Mouse (Mus musculus) adrenal gland, adult 18-20 months (tissue): ENCODE measurements around the gene Gm13420. TPM values are rescaled to one million over a fixed set of nuclear protein-coding genes. Genes with fewer than 3 reads are reported as not detected.
"Not testable (repeated sequence)": the region's sequence is repeated elsewhere in the genome, so short reads cannot be mapped to it uniquely, and the experiment has no call there.

Source experiments
- DNase-seq, 2 experiments: peaks; one replicate each; pipeline ENCODE4 v3.0.0; 2021 to 2022; ENCODE audit warnings: low spot score in 2 of 2
- long read RNA-seq, 2 experiments: library from polyadenylated mRNA; stranded (forward); transcript quantifications; one replicate each; pipeline ENCODE4 v2.0.0; 2021
- total RNA-seq, 2 experiments: library from RNA; stranded (reverse); gene quantifications; 1 replicate in 1 of 2; 2 replicates in 1 of 2; pipeline ENCODE4 v1.2.3; 2021

Gm13420 gene
- total RNA-seq, result not detected
- long read RNA-seq, experiment 1, result 0 reads
- long read RNA-seq, experiment 2, result 0 reads

- no peak for DNase-seq
These were observed at the start of gene Gm13420 for GRCm38 (mm10) chr2:29751497-29751896. Gene Gm13420 (minus strand): TSS chr2:29751685.

- no peak for DNase-seq
These were observed 41.4 kb upstream of the Gm13420 start for GRCm38 (mm10) chr2:29792772-29793487.

- DNase-seq, result peak; percentile 78 to 82
These were observed 36.6 kb upstream of the Gm13420 start, which contains the start of gene Trub2 for GRCm38 (mm10) chr2:29787937-29788681. Gene Trub2 (minus strand): TSS chr2:29788502.

- DNase-seq, result peak; percentile 75 to 79
These were observed 35.8 kb upstream of the Gm13420 start, which contains the start of gene Coq4 for GRCm38 (mm10) chr2:29787104-29787917. Gene Coq4 (plus strand): TSS chr2:29787493.

GRCm38 (mm10) chr2:29784290-29784689 is 32.8 kb upstream of the Gm13420 start:
- no peak for DNase-seq

GRCm38 (mm10) chr2:29781256-29781655 is 29.8 kb upstream of the Gm13420 start:
- DNase-seq, result not testable (repeated sequence)

- no peak for DNase-seq
These were observed 21.8 kb upstream of the Gm13420 start for GRCm38 (mm10) chr2:29773323-29773722.

- DNase-seq, result peak in 1 of 2 experiments; percentile 30
These were observed 20.4 kb upstream of the Gm13420 start for GRCm38 (mm10) chr2:29771611-29772461.

GRCm38 (mm10) chr2:29770162-29770561 is 18.7 kb upstream of the Gm13420 start:
- no peak for DNase-seq

- DNase-seq, result no peak
These were observed 17.4 kb upstream of the Gm13420 start for GRCm38 (mm10) chr2:29768901-29769300.

- no peak for DNase-seq
These were observed 16.7 kb upstream of the Gm13420 start for GRCm38 (mm10) chr2:29767976-29768709.

GRCm38 (mm10) chr2:29764831-29765230 is 13.3 kb upstream of the Gm13420 start:
- DNase-seq, result peak; percentile 73 to 74

GRCm38 (mm10) chr2:29755693-29756092 is 4.2 kb upstream of the Gm13420 start:
- no peak for DNase-seq

GRCm38 (mm10) chr2:29752397-29752796 is 912 bp upstream of the Gm13420 start:
- no peak for DNase-seq

GRCm38 (mm10) chr2:29748499-29748898 is 3.0 kb downstream of the Gm13420 start:
- no peak for DNase-seq

- DNase-seq, result no peak
These were observed 3.6 kb downstream of the Gm13420 start for GRCm38 (mm10) chr2:29747852-29748251.

- no peak for DNase-seq
These were observed 4.2 kb downstream of the Gm13420 start for GRCm38 (mm10) chr2:29747188-29747782.

GRCm38 (mm10) chr2:29744256-29744655 is 7.2 kb downstream of the Gm13420 start:
- no peak for DNase-seq

- no peak for DNase-seq
These were observed 10.3 kb downstream of the Gm13420 start for GRCm38 (mm10) chr2:29741207-29741606.
